Mouse (Mus musculus) neural tube, embryonic 11.5 days (tissue): Measurements from ENCODE around the gene Wnk4. TPM values are rescaled to one million over a fixed set of nuclear protein-coding genes. Genes with fewer than 3 reads are reported as not detected.

Experiments
- ATAC-seq: fragments of 200-750 bp; cut with Nextera tagmentation; 2 replicates; pipeline ENCODE4 v1.8.0; 2017; ENCODE audit warnings: moderate number of reproducible peaks, mild to moderate bottlenecking, moderate TSS enrichment, moderate library complexity; ENCODE audit not compliant: insufficient read depth, low FRiP score, low TSS enrichment
- DNase-seq: peaks from one replicate; pipeline ENCODE4 v3.0.0-alpha.2; 2015; ENCODE audit warnings: low spot score
- H3K27ac ChIP-seq: fragments of 300-500 bp; sonication (generic); 2 replicates; pipeline ENCODE4 v1.5.1; 2014; ENCODE audit warnings: low read depth, mild to moderate bottlenecking, low read length
- H3K27me3 ChIP-seq: fragments of 300-500 bp; sonication (generic); 2 replicates; pipeline ENCODE4 v1.6.1; 2014; ENCODE audit warnings: mild to moderate bottlenecking, low read length, mixed read lengths; ENCODE audit not compliant: control insufficient read depth, insufficient read depth
- H3K36me3 ChIP-seq: fragments of 300-500 bp; sonication (generic); 2 replicates; pipeline ENCODE4 v1.6.1; 2014; ENCODE audit warnings: mild to moderate bottlenecking, low read length, moderate library complexity, mixed read lengths; ENCODE audit not compliant: control insufficient read depth, insufficient read depth
- H3K4me1 ChIP-seq: fragments of 300-500 bp; sonication (generic); 2 replicates; pipeline ENCODE4 v1.6.1; 2014; ENCODE audit warnings: low read length, mixed read lengths; ENCODE audit not compliant: control insufficient read depth, insufficient read depth
- H3K4me2 ChIP-seq: fragments of 300-500 bp; sonication (generic); 2 replicates; pipeline ENCODE4 v1.6.1; 2014; ENCODE audit warnings: low read depth, mild to moderate bottlenecking, moderate library complexity
- H3K4me3 ChIP-seq: fragments of 300-500 bp; sonication (generic); 2 replicates; pipeline ENCODE4 v1.5.1; 2014; ENCODE audit warnings: low read depth, low read length
- H3K9ac ChIP-seq: fragments of 300-500 bp; sonication (generic); 2 replicates; pipeline ENCODE4 v1.6.1; 2014; ENCODE audit warnings: mild to moderate bottlenecking, low read length
- H3K9me3 ChIP-seq: fragments of 300-500 bp; sonication (generic); 2 replicates; pipeline ENCODE4 v1.6.1; 2016; ENCODE audit warnings: low read length; ENCODE audit not compliant: control insufficient read depth
- WGBS: fragments of 180-500 bp; shearing (Covaris S2); extraction: QIAGEN DNeasy Blood & Tissue Kit; methylation state at CpG from one replicate; pipeline ENCODE4 v1.1.7; 2014; 5-methylcytosine and 5-hydroxymethylcytosine counted together
- polyA plus RNA-seq: library from polyadenylated mRNA; unstranded; fragments of >200 nt; fragmentation: Nextera tagmentation; extraction: Ambion mirVana; gene quantifications from 2 replicates; pipeline ENCODE4 v1.2.1, GENCODE M21; 2014

Gene Wnk4
- polyA plus RNA-seq, 1 experiment from 2014 or later: 7.6 TPM

DNA sequence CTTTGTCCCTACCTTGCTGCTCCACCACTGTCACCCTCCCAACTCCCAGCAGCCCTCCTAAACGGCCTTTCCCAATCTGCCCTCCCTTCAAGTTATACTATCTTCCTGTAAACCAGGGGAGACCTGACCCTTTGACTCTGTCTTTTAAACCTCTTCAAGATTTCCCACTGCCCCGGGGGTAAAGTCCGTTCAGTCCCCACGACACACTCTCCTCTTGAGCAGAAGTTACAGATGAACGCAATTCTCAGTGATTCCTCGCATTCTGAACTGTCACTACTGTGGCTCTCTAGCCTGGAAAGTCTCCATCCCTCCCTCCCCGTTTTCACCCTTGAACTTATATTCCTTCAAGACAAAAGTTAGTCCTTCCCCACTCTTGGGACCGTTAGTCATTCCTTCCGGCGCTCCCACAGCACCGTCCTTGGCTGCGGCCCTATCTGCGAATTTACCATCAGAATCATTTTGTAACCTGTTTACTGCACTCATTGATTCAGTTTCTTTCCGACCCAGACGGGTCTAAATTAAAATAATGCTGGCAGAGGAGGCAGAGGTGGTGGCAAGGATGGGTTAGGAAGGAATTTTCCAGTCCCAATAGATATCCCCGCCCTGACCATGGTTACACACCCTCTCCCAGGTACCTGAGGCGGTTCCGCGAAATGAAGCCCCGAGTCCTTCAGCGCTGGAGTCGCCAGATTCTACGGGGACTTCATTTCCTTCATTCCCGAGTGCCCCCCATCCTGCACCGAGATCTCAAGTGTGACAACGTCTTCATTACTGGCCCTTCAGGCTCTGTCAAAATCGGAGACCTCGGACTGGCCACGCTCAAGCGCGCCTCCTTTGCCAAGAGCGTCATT is 3.0 kb downstream of the Wnk4 start:
- Histone ChIP-seq H3K27ac (no peak overlapping the region), H3K4me1 (peaks cover 45% of the 10 kb centered on the region), H3K27me3 (peaks cover 44% of the 10 kb centered on the region), H3K9ac (no peak overlapping the region), H3K4me3 (peak overlapping the region; percentile 10; the same call in 1 of the 2 replicates), H3K4me2 (peak overlapping the region; percentile 19; the same call in 1 of the 2 replicates), H3K9me3 (no peaks in the 10 kb centered on the region), H3K36me3 (no peaks in the 10 kb centered on the region)
- 2% methylated on average over 32 of the region's 32 CpGs for WGBS
- DNase-seq: no peak
- ATAC-seq: no peak

DNA sequence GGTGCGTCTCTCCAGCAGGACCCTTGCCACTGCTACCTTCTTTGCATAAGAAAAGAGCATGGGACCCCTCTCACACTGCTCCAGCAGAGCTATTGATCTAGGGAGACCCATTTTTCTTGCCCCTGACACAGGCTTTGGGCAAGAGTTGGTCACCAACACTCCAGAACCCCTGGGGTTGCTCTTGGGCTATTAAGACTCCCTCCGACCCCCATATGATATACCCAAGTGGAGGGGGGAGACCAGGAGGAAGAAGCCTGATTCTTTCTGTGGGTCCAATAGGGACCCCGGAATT is 3.6 kb downstream of the Wnk4 start:
- Histone ChIP-seq H3K27ac (no peak overlapping the region), H3K9me3 (no peaks in the 10 kb centered on the region), H3K36me3 (no peaks in the 10 kb centered on the region), H3K4me2 (peak overlapping the region; percentile 19; the same call in 1 of the 2 replicates), H3K4me1 (peaks cover 45% of the 10 kb centered on the region), H3K9ac (no peak overlapping the region), H3K4me3 (peak overlapping the region; percentile 10; the same call in 1 of the 2 replicates), H3K27me3 (peaks cover 44% of the 10 kb centered on the region)
- DNase-seq (no peak), ATAC-seq (no peak)
- 13% methylated on average over 3 of the region's 3 CpGs for WGBS

DNA sequence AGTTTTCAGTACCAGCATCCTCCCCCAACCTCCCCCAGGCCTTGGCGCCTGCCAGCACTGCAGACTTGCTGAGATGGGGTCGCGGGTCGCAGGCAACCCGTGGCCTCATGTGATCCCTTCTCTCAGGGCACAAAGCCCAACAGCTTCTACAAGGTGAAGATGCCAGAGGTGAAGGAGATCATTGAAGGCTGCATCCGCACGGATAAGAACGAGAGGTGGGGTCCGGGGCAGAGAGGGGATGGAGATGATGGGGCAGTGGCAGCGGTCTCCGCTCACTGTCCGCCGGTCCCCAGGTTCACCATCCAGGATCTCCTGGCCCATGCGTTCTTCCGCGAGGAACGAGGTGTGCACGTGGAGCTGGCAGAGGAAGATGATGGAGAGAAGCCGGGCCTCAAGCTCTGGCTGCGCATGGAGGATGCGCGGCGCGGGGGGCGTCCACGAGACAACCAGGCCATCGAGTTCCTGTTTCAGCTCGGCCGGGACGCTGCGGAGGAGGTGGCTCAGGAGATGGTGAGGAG is 4.6 kb downstream of the Wnk4 start:
- Histone ChIP-seq H3K9ac (peak overlapping the region; percentile 33), H3K4me3 (peak overlapping the region; percentile 19), H3K27ac (no peak overlapping the region), H3K9me3 (no peaks in the 10 kb centered on the region), H3K36me3 (no peaks in the 10 kb centered on the region), H3K4me2 (peak overlapping the region; percentile 53), H3K27me3 (peaks cover 44% of the 10 kb centered on the region), H3K4me1 (peaks cover 34% of the 10 kb centered on the region)
- WGBS: 3% methylated on average over 31 of the region's 31 CpGs
- ATAC-seq (no peak), DNase-seq (peak; percentile 46)

DNA sequence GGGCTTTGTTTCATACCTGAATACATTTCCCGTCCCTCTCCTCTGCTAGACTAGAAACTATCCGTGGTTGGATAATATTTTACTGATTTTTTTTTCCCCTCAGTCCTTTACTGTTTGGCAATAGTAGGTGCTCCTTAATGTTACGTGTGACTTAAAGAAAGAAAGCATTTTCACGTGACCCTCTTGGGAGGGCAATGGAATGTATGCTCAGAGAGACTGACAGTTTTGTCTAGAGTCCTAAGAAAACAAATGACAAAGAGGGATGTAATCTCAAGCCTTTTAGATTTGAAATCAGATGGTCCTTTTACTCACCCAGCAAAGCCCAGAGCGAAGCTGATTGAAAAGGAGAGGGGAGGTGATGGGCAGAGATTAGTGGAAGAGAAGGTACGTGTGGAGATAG is 5.5 kb downstream of the Wnk4 start:
- Histone ChIP-seq H3K9me3 (no peaks in the 10 kb centered on the region), H3K27me3 (peaks cover 44% of the 10 kb centered on the region), H3K27ac (no peak overlapping the region), H3K9ac (no peak overlapping the region), H3K4me1 (peaks cover 27% of the 10 kb centered on the region), H3K4me2 (no peak overlapping the region), H3K36me3 (no peaks in the 10 kb centered on the region), H3K4me3 (no peak overlapping the region)
- no peak for DNase-seq
- no peak for ATAC-seq
- 24% methylated on average over 6 of the region's 6 CpGs for WGBS

DNA sequence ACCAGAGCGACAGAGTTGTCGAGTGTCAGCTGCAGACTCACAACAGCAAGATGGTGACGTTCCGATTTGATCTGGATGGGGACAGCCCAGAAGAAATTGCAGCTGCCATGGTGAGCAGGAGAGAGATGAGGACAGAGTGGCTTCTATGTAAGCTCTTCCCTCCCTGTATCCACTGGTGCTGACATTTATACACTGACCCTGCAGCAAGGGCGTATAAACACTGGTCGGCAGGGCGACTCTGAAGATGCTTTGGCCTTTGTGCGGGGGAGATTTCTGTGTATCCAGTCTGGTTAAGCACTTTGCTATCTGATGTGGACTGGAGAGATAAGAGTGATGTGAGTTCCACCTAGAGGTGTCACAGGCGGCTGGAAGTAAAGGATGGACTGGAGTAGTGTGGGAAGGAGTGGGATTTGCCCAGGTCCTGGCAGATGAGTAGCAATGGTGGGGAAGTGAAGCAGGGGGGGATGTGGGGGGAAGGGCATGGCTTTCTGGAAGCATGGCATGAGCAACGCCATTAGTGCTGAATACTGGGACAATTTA is 9.3 kb downstream of the Wnk4 start:
- DNase-seq (peak; percentile 65), ATAC-seq (no peak)
- Histone ChIP-seq H3K4me2 (no peak overlapping the region), H3K27me3 (peaks cover 12% of the 10 kb centered on the region), H3K4me1 (peaks cover 7% of the 10 kb centered on the region; the same call in 1 of the 2 replicates), H3K9ac (no peak overlapping the region), H3K27ac (no peak overlapping the region), H3K9me3 (no peaks in the 10 kb centered on the region), H3K4me3 (no peak overlapping the region), H3K36me3 (no peaks in the 10 kb centered on the region)
- 28% methylated on average over 10 of the region's 10 CpGs for WGBS

DNA sequence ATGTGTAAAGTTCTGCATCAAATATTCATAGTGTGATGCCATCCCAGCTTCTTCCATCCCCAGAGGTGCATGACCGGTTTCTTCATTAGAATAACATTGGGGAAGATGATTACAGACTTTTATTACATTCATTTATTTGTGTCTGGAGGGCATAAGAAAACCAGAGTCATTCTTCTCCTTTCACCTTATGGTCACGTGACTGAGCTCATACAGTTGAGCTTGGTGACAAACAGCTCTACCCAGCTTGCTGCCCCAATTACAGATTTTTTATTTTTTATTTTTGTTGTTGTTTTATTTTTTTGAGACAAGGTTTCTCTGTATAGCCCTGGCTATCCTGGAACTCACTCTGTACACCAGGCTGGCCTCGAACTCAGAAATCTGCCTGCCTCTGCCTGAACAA is 12.1 kb downstream of the Wnk4 start:
- H3K27ac ChIP-seq: no peak overlapping the region
- H3K9ac ChIP-seq: no peak overlapping the region
- DNase-seq (no peak), ATAC-seq (no peak)
- peaks cover 4% of the 10 kb centered on the region for H3K4me1 ChIP-seq
- no peak overlapping the region for H3K4me2 ChIP-seq
- H3K4me3 ChIP-seq: no peak overlapping the region
- H3K9me3 ChIP-seq: no peaks in the 10 kb centered on the region
- no peaks in the 10 kb centered on the region for H3K36me3 ChIP-seq
- H3K27me3 ChIP-seq: no peaks in the 10 kb centered on the region
- 80% methylated on average over 3 of the region's 3 CpGs for WGBS

DNA sequence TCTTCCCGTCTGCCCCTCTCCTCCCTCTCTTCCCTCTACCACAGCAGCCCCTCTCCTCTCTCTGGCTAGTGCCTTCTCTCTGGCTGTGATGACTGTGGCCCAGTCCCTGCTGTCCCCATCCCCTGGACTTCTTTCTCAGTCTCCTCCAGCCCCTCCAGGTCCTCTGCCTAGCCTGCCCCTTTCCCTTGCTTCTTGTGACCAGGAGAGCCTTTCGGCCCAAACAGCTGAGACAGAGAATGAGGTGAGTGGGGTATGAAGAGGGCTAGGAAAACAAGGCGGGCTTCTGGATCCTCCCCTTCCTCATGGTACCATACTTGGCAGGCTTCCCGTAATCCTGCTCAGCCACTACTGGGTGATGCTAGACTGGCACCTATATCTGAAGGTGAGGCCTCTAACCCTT is 14.9 kb downstream of the Wnk4 start:
- Histone ChIP-seq H3K27me3 (no peaks in the 10 kb centered on the region), H3K4me2 (no peak overlapping the region), H3K9ac (no peak overlapping the region), H3K36me3 (no peaks in the 10 kb centered on the region), H3K4me1 (peaks cover 12% of the 10 kb centered on the region), H3K4me3 (no peak overlapping the region), H3K27ac (no peak overlapping the region), H3K9me3 (no peaks in the 10 kb centered on the region)
- 75% methylated on average over 4 of the region's 4 CpGs for WGBS
- no peak for ATAC-seq
- no peak for DNase-seq

DNA sequence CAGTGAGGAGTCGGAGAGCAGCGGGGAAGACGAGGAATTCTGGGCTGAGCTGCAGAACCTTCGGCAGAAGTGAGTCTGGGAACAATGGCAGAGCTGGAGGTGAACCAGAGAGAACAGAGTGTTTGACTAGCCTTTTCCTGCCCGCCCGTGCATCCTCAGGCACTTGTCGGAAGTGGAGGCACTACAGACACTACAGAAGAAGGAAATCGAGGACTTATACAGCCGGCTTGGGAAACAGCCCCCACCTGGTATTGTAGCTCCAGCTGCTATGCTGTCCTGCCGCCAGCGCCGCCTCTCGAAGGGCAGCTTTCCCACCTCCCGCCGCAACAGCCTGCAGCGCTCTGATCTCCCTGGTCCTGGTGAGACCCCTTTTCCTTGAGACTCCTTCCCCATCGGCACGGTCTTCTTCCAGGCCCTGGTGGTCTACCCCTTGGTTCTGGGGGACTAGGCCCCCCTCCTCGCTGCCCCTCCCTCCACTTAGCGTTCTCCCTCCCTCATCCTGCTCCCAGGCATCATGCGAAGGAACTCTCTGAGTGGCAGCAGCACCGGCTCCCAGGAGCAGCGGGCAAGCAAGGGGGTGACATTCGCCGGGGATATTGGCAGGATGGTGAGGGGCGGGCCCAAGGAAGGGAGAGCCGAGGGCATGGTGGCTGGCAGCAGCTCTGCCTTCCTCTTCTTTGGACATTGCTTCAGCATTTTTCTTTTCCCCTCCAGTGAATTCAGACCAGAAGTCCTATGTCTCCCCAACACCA is 16.1 kb downstream of the Wnk4 start:
- Histone ChIP-seq H3K9me3 (no peaks in the 10 kb centered on the region), H3K4me1 (peaks cover 12% of the 10 kb centered on the region), H3K36me3 (no peaks in the 10 kb centered on the region), H3K9ac (0 out of 2 replicates have a peak overlapping the region, but pooled peaks have one; percentile 14), H3K27ac (no peak overlapping the region), H3K4me3 (no peak overlapping the region), H3K4me2 (peak overlapping the region; percentile 24; the same call in 1 of the 2 replicates), H3K27me3 (no peaks in the 10 kb centered on the region)
- DNase-seq: no peak
- no peak for ATAC-seq
- WGBS: 25% methylated on average over 27 of the region's 27 CpGs
